Mouse (Mus musculus) embryonic facial prominence, embryonic 13.5 days (tissue): ENCODE data around the gene E130114P18Rik. TPM values are rescaled to one million over a fixed set of nuclear protein-coding genes. Genes with fewer than 3 reads are reported as not detected.
A peak's percentile ranks its signal among the peaks of the same experiment; 100 is the strongest.

ENCODE experiments used
- ATAC-seq: fragments of 200-750 bp; cut with Nextera tagmentation; 2 replicates; pipeline ENCODE4 v1.8.0; 2017; ENCODE audit warnings: low read depth; ENCODE audit not compliant: insufficient number of reproducible peaks, insufficient read depth, low FRiP score, low TSS enrichment
- H3K27ac ChIP-seq: fragments of 300-500 bp; sonication (generic); 2 replicates; pipeline ENCODE4 v1.5.1; 2015; ENCODE audit warnings: moderate library complexity, mild to moderate bottlenecking, inconsistent platforms
- H3K27me3 ChIP-seq: fragments of 300-500 bp; sonication (generic); 2 replicates; pipeline ENCODE4 v1.6.1; 2015; ENCODE audit warnings: mild to moderate bottlenecking, inconsistent platforms
- H3K36me3 ChIP-seq: fragments of 300-500 bp; sonication (generic); 2 replicates; pipeline ENCODE4 v1.6.1; 2015; ENCODE audit warnings: mild to moderate bottlenecking, inconsistent platforms
- H3K4me1 ChIP-seq: fragments of 300-500 bp; sonication (generic); 2 replicates; pipeline ENCODE4 v1.6.1; 2015; ENCODE audit warnings: inconsistent platforms
- H3K4me2 ChIP-seq: fragments of 300-500 bp; sonication (generic); 2 replicates; pipeline ENCODE4 v1.6.1; 2015; ENCODE audit warnings: moderate library complexity, mild to moderate bottlenecking, inconsistent platforms
- H3K4me3 ChIP-seq: fragments of 300-500 bp; sonication (generic); 2 replicates; pipeline ENCODE4 v1.5.1; 2015; ENCODE audit warnings: mild to moderate bottlenecking, inconsistent platforms
- H3K9ac ChIP-seq: fragments of 300-500 bp; sonication (generic); 2 replicates; pipeline ENCODE4 v1.6.1; 2015; ENCODE audit warnings: mild to moderate bottlenecking, inconsistent platforms
- H3K9me3 ChIP-seq: fragments of 300-500 bp; sonication (generic); 2 replicates; pipeline ENCODE4 v1.6.1; 2016; ENCODE audit warnings: inconsistent platforms
- WGBS: fragments of 180-500 bp; shearing (Covaris S2); methylation state at CpG from one replicate; pipeline ENCODE4 v1.1.7; 2015; ENCODE audit warnings: mixed read lengths; 5-methylcytosine and 5-hydroxymethylcytosine counted together
- polyA plus RNA-seq: library from polyadenylated mRNA; unstranded; fragments of >200 nt; fragmentation: Nextera tagmentation; extraction: Ambion mirVana; gene quantifications from 2 replicates; pipeline ENCODE4 v1.2.1, GENCODE M21; 2015

Gene E130114P18Rik
- polyA plus RNA-seq, 1 experiment from 2014 or later = 5.0 TPM

DNA sequence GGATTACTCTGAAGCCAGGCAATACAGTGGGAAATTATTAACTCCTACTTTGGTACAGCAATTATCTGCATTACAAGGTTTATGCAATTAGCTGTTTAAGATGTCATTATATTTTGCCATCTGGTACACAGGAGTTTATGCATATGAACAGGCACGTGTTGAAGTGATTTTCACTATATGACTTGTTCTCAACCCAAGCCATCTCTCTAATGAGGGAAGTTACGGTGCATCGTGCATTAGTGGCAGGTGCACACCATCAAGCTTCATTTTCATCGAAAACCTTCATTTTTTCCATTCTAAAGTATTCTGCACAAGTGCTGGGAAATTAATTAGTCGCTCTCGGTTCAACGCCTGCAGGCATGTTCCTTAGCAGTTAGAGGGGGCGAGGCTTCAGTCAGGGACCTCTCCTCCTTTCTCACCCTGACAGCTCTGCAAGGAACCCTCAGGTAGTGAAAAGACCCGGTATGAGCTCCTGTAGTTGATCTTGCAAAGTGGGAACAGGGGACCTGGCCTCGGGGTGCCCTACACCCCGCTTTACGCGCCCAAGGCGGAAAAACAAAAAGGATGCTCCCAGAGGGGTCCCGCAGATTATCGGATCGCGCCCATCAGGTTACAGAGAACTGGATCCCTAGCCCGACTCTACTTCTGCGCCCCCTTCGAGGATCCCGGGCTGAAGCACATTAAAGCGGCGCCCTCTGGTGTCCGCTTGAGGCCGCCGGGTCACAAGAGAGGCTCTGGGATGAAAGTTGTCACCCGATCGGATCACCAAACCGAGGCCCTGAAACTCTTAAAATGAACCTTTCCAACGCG, 32.4 kb downstream of the E130114P18Rik start:
- Histone ChIP-seq H3K9me3 (no peaks in the 10 kb centered on the region), H3K9ac (peak overlapping the region; percentile 70), H3K27ac (no peak overlapping the region), H3K4me1 (peaks cover 9% of the 10 kb centered on the region), H3K4me3 (peak overlapping the region; percentile 43), H3K4me2 (peak overlapping the region; percentile 73), H3K27me3 (peaks cover 12% of the 10 kb centered on the region; the same call in 1 of the 2 replicates), H3K36me3 (no peaks in the 10 kb centered on the region)
- 6% methylated on average over 32 of the region's 32 CpGs for WGBS
- ATAC-seq = no peak

DNA sequence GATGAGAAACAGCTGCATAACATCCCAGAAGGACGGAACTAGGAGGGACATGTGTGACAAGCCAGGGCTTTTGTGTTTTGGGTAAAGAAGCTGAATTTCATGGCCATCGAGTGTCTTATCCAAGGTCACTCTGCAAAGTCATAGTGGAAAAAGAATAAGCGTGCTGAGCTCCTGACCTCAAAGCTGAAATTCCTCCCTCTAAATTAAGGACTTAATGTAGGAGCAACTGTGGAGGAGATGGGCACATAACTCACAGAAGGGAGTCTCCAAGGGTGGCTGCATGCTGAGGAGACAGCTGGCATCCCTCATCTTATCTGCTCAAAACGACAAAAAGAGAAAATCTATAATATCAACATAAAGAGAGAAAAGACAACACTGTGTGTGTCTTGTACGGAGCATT, 33.9 kb downstream of the E130114P18Rik start:
- no peak overlapping the region for H3K4me2 ChIP-seq
- WGBS = 65% methylated on average over 5 of the region's 5 CpGs
- peaks cover 7% of the 10 kb centered on the region; the same call in 1 of the 2 replicates for H3K27me3 ChIP-seq
- H3K27ac ChIP-seq = no peak overlapping the region
- H3K4me1 ChIP-seq = peaks cover 9% of the 10 kb centered on the region
- no peaks in the 10 kb centered on the region for H3K36me3 ChIP-seq
- H3K9ac ChIP-seq = no peak overlapping the region
- H3K9me3 ChIP-seq = no peaks in the 10 kb centered on the region
- H3K4me3 ChIP-seq = no peak overlapping the region
- ATAC-seq = no peak

- H3K4me1 ChIP-seq = peaks cover 3% of the 10 kb centered on the region; the same call in 1 of the 2 replicates
- H3K36me3 ChIP-seq = no peaks in the 10 kb centered on the region
- no peak overlapping the region for H3K4me3 ChIP-seq
- ATAC-seq = no peak
- no peak overlapping the region for H3K4me2 ChIP-seq
- no peaks in the 10 kb centered on the region for H3K27me3 ChIP-seq
- H3K9ac ChIP-seq = no peak overlapping the region
- WGBS = 16% methylated on average over 1 of the region's 1 CpGs
- H3K27ac ChIP-seq = no peak overlapping the region
- H3K9me3 ChIP-seq = no peaks in the 10 kb centered on the region
Observed at GRCm38 (mm10) chr4:97733392-97733791, 44.5 kb downstream of the E130114P18Rik start.

GRCm38 (mm10) chr4:97730416-97730815, 47.5 kb downstream of the E130114P18Rik start:
- Histone ChIP-seq H3K9me3 (no peaks in the 10 kb centered on the region), H3K4me3 (no peak overlapping the region), H3K27ac (no peak overlapping the region), H3K4me1 (peaks cover 3% of the 10 kb centered on the region; the same call in 1 of the 2 replicates), H3K4me2 (no peak overlapping the region), H3K27me3 (no peaks in the 10 kb centered on the region), H3K36me3 (no peaks in the 10 kb centered on the region), H3K9ac (no peak overlapping the region)
- WGBS = 72% methylated on average over 3 of the region's 3 CpGs
- ATAC-seq = no peak

DNA sequence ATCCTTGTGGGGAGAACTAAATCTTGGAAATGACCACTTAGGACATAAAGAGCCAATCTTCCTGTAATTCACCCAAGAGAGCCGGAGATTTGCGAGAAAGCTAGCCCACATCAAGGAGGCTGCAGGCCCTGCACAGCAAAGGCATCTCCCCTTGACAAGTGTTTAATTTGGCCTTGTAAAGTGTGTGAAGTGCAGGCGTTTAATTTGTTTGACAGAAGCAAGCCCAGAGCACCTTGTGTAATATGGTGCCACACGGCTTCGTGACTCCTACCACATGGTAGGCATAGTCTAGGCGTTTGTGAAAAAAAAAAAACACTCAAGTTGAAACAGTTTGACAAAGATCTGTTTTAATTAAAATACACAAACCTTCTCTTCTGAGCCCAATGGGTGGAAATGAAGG, 47.9 kb downstream of the E130114P18Rik start:
- no peak overlapping the region for H3K4me2 ChIP-seq
- H3K36me3 ChIP-seq = no peaks in the 10 kb centered on the region
- H3K9me3 ChIP-seq = no peaks in the 10 kb centered on the region
- no peak overlapping the region for H3K4me3 ChIP-seq
- no peak overlapping the region for H3K27ac ChIP-seq
- H3K27me3 ChIP-seq = no peaks in the 10 kb centered on the region
- ATAC-seq = no peak
- H3K9ac ChIP-seq = no peak overlapping the region
- 74% methylated on average over 6 of the region's 6 CpGs for WGBS
- peaks cover 3% of the 10 kb centered on the region; the same call in 1 of the 2 replicates for H3K4me1 ChIP-seq

- Histone ChIP-seq H3K4me2 (no peak overlapping the region), H3K9me3 (no peaks in the 10 kb centered on the region), H3K27me3 (no peaks in the 10 kb centered on the region), H3K4me1 (peaks cover 1% of the 10 kb centered on the region; the same call in 1 of the 2 replicates), H3K27ac (no peak overlapping the region), H3K9ac (no peak overlapping the region), H3K4me3 (no peak overlapping the region), H3K36me3 (no peaks in the 10 kb centered on the region)
- no peak for ATAC-seq
- WGBS = 96% methylated on average over 4 of the region's 4 CpGs
Observed at GRCm38 (mm10) chr4:97728520-97728919, 49.4 kb downstream of the E130114P18Rik start.

GRCm38 (mm10) chr4:97723374-97723773, 54.5 kb downstream of the E130114P18Rik start:
- WGBS = 87% methylated on average over 6 of the region's 6 CpGs
- H3K4me1 ChIP-seq = no peaks in the 10 kb centered on the region
- ATAC-seq = no peak
- no peaks in the 10 kb centered on the region for H3K27me3 ChIP-seq
- H3K4me3 ChIP-seq = no peak overlapping the region
- no peaks in the 10 kb centered on the region for H3K9me3 ChIP-seq
- H3K36me3 ChIP-seq = no peaks in the 10 kb centered on the region
- no peak overlapping the region for H3K4me2 ChIP-seq
- no peak overlapping the region for H3K9ac ChIP-seq
- H3K27ac ChIP-seq = no peak overlapping the region

- Histone ChIP-seq H3K9ac (no peak overlapping the region), H3K27ac (no peak overlapping the region), H3K4me2 (no peak overlapping the region), H3K4me1 (no peaks in the 10 kb centered on the region), H3K9me3 (no peaks in the 10 kb centered on the region), H3K36me3 (no peaks in the 10 kb centered on the region), H3K4me3 (no peak overlapping the region), H3K27me3 (no peaks in the 10 kb centered on the region)
- 56% methylated on average over 10 of the region's 10 CpGs for WGBS
- ATAC-seq = no peak
Observed at GRCm38 (mm10) chr4:97722666-97723065, 55.2 kb downstream of the E130114P18Rik start.

DNA sequence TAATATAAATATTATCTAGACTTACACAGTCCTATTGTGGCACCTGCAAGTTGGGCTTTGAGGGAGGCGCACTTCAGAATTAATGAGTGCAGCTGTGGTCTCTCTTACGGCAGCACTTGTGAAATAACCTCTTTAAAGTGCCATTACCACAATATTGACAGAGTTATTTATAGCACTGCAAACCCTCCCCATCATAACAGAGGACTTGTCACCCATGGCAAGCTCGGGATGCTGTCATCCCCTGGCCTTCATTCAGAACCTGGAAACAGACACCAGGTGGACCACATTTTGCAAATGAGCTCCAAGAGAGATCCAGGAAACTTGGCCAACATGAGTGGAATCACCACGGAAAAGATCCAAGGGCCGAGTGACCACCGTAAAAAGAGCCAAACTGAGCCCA, 63.3 kb downstream of the E130114P18Rik start:
- Histone ChIP-seq H3K9ac (no peak overlapping the region), H3K36me3 (no peaks in the 10 kb centered on the region), H3K27me3 (no peaks in the 10 kb centered on the region), H3K27ac (no peak overlapping the region), H3K4me3 (no peak overlapping the region), H3K4me2 (no peak overlapping the region), H3K4me1 (no peaks in the 10 kb centered on the region), H3K9me3 (no peaks in the 10 kb centered on the region)
- ATAC-seq = no peak
- 87% methylated on average over 6 of the region's 6 CpGs for WGBS

DNA sequence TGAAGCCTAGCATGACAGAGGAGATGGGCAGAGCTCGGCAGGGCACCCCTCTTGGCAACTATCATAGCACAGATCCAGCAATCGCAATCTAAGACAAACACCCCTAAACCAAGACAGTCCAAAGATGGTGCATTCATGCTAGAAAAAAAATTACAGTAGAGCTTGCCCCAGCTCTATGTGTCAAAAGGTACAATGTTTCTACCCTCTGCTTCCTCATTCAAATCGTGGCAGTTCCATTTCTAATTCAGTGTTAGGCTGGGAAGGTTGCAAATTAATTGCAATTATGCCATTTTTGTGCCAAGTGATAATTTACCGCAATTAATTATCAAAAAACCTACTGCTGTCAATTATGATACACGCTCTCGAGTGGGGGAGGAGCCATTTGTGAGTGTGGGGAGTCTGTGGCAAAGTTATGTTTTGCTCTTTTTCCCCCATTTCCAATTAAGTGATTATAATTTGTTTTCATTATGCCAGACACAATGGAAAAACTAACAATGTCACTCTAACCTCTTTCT, 63.7 kb downstream of the E130114P18Rik start:
- no peak for ATAC-seq
- Histone ChIP-seq H3K9ac (no peak overlapping the region), H3K36me3 (no peaks in the 10 kb centered on the region), H3K4me2 (no peak overlapping the region), H3K4me1 (no peaks in the 10 kb centered on the region), H3K9me3 (no peaks in the 10 kb centered on the region), H3K4me3 (no peak overlapping the region), H3K27ac (no peak overlapping the region), H3K27me3 (no peaks in the 10 kb centered on the region)
- WGBS = 85% methylated on average over 6 of the region's 6 CpGs

GRCm38 (mm10) chr4:97712547-97712946, 65.3 kb downstream of the E130114P18Rik start:
- Histone ChIP-seq H3K27me3 (no peaks in the 10 kb centered on the region), H3K4me2 (no peak overlapping the region), H3K4me3 (no peak overlapping the region), H3K27ac (no peak overlapping the region), H3K9ac (no peak overlapping the region), H3K36me3 (no peaks in the 10 kb centered on the region), H3K9me3 (no peaks in the 10 kb centered on the region), H3K4me1 (no peaks in the 10 kb centered on the region)
- WGBS = 25% methylated on average over 1 of the region's 1 CpGs
- ATAC-seq = no peak
